Mouse (Mus musculus) splenic B cell, adult 2 months (primary cell): ENCODE data around the gene Pomp.

ENCODE experiments used
- DNase-seq: peaks from one replicate; pipeline ENCODE4 v3.0.0-alpha.2; 2011; ENCODE audit warnings: low read depth, low spot score
- H3K27me3 ChIP-seq: 2 replicates; pipeline ENCODE4 v1.6.1; 2012; ENCODE audit warnings: mild to moderate bottlenecking, low read length, moderate library complexity, mixed read lengths; ENCODE audit not compliant: control insufficient read depth, poor library complexity, insufficient read depth, severe bottlenecking
- H3K36me3 ChIP-seq: 2 replicates; pipeline ENCODE4 v1.6.1; 2012; ENCODE audit warnings: mild to moderate bottlenecking, low read length, moderate library complexity, mixed read lengths; ENCODE audit not compliant: control insufficient read depth, poor library complexity, insufficient read depth, severe bottlenecking

Pomp gene

DNA sequence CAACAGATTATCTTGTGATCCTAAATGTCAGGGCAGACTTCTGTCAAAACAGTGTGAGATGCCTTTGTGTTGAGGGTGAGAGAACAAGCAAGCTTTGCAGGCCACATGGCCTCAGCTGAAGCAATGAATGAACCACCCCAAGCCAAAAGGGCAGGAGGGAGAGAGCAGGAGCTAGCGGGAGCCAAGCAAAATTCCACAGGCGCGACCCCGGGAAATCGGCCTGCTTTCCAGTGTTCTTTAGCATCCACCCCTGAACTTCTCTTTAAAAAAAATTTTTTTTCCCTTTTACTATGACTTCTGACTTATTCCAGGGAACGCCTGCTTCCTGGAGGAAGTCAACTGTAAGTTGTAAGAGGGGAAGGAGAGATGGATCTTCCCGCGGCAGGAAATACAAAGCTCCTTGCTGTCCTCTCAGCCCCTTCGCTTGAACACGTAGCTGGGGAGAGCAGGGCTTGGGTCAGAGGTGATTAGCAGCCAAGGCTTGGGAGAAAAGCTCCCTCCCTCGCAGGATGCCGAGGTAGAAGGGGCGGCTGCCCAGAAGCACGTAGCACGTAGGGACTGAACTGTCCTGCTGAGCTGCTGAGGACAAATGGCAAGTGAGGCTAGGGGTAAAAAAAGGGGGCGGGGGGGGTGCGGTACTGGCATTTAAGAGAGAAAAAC, 25.3 kb upstream of the Pomp start:
- H3K27me3 ChIP-seq, result no peaks in the 10 kb centered on the region
- DNase-seq, result no peak
- no peaks in the 10 kb centered on the region for H3K36me3 ChIP-seq

DNA sequence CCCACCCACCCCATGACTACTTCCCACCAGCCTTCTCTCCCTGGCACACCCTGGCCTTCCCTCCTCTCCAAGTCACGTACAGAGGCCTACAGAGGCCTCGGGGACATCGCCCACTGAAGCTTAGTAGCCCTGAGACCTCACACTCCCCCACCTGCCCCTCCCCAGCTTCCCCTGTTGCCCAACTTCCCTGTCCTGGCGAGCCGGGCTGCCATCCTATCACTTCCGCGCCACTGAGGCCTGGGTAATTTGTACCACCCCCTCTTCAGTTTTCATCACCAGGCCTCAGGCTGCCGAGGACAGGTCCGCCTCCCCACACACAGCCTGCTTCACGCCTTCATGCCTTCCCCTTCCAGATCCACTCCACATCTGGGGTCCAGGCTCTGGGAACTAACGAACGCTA, 20.8 kb upstream of the Pomp start:
- no peak for DNase-seq
- H3K27me3 ChIP-seq, result no peaks in the 10 kb centered on the region
- no peaks in the 10 kb centered on the region for H3K36me3 ChIP-seq

DNA sequence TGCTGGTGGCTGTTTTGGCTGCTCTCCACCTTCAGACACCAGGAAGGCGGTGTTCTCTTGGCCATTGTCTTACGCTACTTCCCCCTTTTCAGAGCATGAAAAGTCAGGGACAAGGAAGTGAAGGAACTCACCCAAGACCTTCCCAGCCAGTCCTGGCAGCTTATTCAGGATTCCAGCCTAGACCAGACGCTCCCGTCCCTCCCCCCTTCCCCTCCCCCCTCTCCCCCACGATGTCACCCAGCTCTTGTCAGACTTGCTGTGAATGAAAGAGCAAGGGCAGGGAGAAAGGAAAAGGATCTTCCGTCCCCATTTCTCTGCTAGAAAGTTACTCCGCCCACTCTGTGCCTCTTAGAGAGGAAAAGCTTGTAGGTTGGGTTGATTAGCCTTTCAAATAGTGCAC, 16.9 kb upstream of the Pomp start:
- DNase-seq, result no peak
- H3K27me3 ChIP-seq, result no peaks in the 10 kb centered on the region
- H3K36me3 ChIP-seq, result no peaks in the 10 kb centered on the region

DNA sequence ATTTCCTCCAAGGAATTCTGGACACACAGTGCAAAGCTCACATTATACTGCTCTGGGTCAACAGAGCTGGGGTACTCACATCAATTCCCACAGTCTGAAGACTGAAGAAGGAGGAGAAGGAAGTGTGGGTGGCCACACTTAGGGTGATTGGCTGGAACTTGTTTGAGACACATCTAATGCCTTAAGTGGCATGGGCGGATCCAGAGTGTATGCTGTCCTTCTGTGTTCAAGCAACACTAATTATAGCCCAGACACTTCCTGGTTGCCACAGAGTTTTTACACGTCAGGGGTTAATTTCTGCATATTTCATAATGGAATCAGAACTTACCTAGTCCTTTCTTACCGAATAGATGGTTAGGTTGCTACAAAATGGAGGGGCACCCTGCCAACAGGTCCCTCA, 14.9 kb upstream of the Pomp start:
- DNase-seq, result no peak
- no peaks in the 10 kb centered on the region for H3K36me3 ChIP-seq
- no peaks in the 10 kb centered on the region for H3K27me3 ChIP-seq

DNA sequence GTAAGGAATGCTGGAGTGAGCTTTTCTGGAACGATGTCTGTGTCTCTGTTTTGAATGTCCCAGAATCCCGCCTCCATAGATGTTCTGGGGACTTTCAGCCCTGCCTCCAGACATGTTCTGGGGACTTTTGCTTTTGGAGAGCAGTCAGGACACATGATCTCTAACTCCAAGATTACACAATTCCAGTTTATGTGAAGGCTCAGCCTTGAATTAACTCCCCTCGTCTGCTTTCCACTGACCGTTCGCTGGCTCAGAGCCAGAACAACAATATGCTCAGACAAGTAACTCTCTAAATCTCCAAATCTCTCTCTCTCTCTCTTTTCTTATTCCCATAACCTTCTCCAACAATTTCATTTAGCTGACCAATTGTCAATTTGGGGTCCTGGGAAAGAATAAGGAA, 12.9 kb upstream of the Pomp start:
- no peak for DNase-seq
- no peaks in the 10 kb centered on the region for H3K27me3 ChIP-seq
- no peaks in the 10 kb centered on the region for H3K36me3 ChIP-seq

DNA sequence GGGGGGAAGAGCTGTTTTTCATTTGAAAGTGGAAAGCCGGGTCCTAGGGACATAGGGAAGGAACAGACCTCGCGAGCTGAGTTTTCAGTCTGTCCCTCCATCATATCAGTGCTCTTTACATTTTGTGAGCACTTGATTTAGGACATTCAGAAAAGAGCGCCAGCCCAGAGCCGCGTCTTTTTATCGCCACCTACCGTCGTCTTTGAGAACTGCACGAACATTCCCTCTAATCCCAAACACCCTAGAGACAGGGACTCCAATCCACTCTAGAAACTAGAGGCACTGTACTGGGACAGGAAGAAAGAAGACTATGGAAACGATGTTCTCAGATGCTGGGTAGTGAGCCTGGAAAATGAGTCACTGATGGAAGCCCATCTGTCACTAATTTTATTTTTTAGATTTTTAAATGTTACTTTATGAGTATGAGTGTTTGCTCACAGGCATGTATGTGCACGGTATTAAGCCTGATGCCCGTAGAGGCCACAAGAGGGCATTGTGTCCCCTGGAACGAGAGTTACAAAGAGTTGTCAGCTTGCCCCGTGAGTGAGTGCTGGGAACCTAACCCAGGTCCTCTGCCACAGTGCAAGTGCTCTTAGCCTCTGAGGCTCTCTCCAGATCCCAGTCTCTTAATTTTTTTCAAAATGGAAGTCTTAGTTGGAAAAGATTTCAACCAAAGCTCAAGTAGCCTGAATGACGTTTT, 11.9 kb upstream of the Pomp start:
- Histone ChIP-seq H3K36me3 (no peaks in the 10 kb centered on the region), H3K27me3 (no peaks in the 10 kb centered on the region)
- DNase-seq, result peak; percentile 66

DNA sequence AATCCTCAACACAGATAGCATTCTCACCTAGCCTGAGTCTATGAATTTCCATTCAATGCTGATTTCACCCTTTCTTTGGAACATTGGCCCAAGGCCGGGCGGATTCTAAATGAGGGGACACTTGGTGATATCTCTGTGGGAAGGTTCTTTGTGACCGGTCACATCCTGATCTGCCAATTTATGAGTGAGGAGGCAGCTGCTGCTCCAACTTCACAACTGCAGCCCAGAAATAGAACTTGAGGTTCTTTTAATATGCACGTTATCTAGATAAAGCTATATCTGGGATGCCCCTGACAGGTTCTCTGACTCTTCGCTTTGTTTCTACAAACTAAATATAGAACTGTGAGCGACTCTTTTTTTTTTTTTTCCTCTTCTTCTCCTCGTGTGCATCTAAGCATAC, 10.1 kb upstream of the Pomp start:
- no peak for DNase-seq
- Histone ChIP-seq H3K27me3 (no peaks in the 10 kb centered on the region), H3K36me3 (no peaks in the 10 kb centered on the region)

DNA sequence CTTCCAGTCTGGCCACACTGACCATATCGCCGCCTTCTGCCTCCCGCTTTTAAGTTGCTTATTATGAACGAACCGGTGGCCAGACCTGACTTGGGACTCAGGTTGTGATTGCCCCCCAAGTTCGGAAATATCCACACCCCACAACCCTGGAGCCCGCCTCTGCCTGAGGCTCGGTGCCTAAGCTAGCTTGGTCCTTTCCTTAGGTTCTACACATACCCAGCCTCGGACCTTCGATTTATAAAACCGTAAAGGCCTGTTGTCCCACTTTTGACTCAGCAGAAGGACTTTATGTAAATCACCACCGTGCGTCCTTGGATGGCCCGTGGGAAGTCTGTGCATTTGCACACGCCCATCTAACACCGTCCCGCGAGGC, 199 bp upstream of the Pomp start:
- peaks cover 1% of the 10 kb centered on the region; the same call in 1 of the 2 replicates for H3K36me3 ChIP-seq
- H3K27me3 ChIP-seq, result no peaks in the 10 kb centered on the region
- DNase-seq, result no peak

DNA sequence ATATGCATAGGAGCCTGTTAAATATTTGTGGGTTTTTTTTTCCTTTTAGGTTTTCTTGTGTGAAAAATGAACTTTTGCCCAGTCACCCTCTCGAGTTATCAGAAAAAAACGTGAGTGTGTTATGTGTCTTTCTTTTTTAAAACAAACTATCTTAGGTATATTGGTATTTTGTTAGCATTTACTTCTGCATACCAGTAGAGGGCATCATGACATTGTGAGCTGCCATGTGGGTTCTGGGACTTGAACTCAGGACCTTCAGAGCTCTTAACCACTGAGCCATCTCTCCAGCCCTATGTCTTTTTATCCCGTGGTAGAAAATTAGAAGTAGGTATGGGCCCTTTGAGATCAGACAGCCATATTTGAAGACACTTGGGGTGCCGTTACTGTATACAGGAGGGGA, 8.4 kb downstream of the Pomp start:
- H3K36me3 ChIP-seq, result peaks cover 5% of the 10 kb centered on the region

DNA sequence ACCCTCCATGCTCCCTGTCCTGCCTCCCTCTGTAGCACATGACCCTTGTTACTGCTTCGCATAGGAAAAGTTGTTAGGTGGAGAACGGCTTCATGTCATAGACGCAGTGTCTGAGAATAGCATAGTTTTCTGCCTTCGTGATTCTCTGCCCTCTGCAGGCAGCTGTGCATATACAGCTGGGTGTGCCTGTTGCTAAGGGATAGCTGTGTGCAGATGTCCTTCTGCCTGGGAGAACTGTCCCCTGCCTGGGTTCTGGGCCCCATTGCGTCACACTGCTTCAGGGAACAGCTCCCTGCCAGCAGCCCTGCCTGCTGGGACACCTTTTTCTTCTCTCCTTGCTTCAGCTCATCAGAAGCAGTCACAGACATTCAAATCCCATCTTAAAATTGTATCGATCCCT, 9.3 kb downstream of the Pomp start:
- H3K27me3 ChIP-seq, result no peaks in the 10 kb centered on the region
- no peak for DNase-seq
- peaks cover 5% of the 10 kb centered on the region for H3K36me3 ChIP-seq

More for the DNA sequence above, 8.4 kb downstream of the Pomp start:
- no peaks in the 10 kb centered on the region for H3K27me3 ChIP-seq
- DNase-seq, result peak; percentile 23

DNA sequence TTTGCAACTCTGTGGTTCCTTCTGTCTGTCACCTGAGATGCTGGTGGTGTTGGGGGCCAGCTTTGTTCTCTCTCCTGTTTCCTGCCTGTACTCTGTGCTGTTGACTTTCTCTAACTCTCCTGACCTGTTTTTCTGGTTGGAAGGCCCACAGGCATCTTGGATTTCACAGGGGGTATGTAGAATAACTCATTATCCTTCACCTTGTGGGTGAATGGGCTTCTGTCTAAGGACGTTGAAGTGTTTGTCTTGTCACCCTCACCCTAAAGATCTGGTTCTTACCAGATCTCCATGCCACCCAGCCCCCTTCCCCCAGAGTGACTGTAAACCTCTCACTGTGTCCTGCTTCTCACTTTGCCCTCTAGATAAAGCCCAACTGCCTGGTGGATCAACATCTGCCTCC, 10.0 kb downstream of the Pomp start:
- Histone ChIP-seq H3K36me3 (peaks cover 5% of the 10 kb centered on the region), H3K27me3 (no peaks in the 10 kb centered on the region)
- no peak for DNase-seq

DNA sequence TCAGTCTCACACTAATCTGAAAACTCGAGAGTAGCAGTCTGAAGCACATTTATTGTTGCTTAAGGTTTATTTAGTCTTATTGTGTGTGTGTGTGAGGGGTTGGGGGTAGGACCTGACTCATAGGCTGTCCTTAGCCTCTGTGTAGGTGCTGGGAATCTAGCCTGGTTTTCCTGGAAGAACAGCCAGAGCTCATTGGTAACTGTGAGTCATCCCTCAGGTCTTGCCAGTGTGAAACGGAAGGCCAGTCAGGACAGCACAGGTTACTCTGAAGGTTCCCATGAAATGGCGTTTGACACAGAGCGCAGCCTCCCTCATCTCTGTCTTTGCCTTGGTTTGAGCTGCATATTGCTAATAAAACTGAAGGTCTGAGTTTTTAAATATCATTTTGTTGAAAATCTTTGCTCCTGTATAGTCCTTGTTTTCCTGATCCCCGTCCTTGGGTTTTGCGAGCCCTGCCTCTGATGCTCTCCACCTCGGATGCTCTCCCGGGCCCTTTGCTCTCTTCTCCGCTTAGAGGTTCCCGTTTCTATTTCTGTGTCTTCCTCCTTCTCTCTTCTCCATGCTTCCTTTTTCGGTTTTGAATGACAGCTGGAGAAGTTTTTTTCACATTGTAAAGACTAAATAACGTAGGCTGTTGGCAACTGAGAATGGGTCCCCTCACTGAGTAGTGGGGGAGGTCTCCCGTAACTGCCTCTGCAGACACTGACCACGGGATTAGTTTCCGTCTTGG, 11.0 kb downstream of the Pomp start:
- peaks cover 5% of the 10 kb centered on the region for H3K36me3 ChIP-seq
- H3K27me3 ChIP-seq, result no peaks in the 10 kb centered on the region
- DNase-seq, result no peak

DNA sequence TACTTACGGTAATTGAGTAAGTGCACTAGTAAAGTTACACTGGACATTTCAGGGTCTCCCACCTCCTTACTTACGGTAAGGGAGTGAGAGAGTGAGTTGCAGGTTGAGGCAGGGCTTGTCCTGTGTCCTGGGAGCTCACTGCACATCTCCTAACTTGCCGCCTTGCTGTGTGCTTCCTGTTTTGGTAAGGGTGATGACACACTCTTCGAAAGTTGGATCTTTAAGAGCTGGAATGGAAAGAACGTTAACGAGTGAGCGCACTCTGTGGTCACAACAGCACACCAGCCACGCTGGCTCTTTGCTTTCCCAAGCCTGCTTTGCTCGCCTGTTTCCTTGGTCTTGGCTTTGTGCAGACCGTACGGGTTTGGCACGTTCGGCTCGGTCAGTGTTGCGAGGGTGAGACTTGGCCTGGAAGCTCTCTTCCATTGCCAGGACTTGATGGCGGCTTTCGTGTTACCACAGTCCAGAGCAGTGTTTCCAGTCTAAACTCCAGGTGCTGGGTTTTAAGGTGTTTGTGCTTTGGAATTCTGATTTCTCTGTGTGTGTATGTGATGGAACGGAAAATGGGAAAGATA, 14.3 kb downstream of the Pomp start:
- H3K27me3 ChIP-seq, result no peaks in the 10 kb centered on the region
- H3K36me3 ChIP-seq, result peaks cover 7% of the 10 kb centered on the region
- DNase-seq, result no peak

DNA sequence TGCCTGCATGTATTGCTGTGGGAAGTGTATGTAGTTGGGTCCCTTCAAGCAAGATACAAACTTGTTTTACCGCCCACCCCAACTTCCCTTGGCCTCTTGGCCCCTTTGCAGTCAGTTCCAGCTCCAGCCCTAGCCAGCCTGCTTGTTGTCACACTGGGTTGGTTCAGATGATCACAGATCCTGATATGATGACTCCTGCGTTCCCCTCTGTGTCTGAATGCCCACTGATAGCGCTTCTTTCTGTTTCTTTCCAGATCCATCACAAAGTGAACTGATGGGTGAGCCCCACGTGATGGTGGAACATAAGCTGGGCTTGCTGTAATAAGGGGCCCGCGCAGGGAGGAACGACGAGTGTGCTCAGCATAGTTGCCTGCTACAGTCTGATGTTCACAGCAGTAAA, 14.9 kb downstream of the Pomp start:
- peaks cover 6% of the 10 kb centered on the region for H3K36me3 ChIP-seq
- no peaks in the 10 kb centered on the region for H3K27me3 ChIP-seq
- DNase-seq, result no peak

DNA sequence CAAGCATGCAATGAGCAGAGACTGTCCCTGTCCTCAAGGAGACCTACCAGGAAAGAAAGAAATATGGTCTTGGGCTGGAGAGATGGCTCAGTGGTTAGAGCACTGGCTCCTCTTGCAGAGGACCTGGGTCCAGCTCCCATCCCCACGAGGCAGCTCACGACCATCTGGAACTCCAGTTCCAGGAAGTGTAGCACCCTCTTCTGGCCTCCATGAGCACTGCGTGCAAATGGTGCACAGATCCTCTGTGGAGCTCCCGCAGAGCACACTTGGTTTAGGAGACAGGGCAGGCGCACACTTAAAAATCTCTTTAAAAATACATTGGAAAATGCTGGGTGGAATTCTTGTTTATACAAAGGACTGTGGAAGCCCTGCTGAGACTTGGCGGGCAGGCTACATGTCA, 17.3 kb downstream of the Pomp start:
- Histone ChIP-seq H3K27me3 (no peaks in the 10 kb centered on the region), H3K36me3 (peaks cover 8% of the 10 kb centered on the region)
- peak; percentile 32 for DNase-seq
